Mouse (Mus musculus) limb, embryonic 13.5 days (tissue): ENCODE results near the gene Prss12. TPM values are rescaled to one million over a fixed set of nuclear protein-coding genes. Genes with fewer than 3 reads are reported as not detected.

ENCODE experiments used
- ATAC-seq: fragments of 200-750 bp; cut with Nextera tagmentation; 2 replicates; pipeline ENCODE4 v1.8.0; 2017; ENCODE audit warnings: low read depth, moderate number of reproducible peaks, moderate TSS enrichment; ENCODE audit not compliant: low FRiP score
- H3K27ac ChIP-seq: fragments of 300-500 bp; sonication (generic); 2 replicates; pipeline ENCODE4 v1.5.1; 2015; ENCODE audit warnings: inconsistent platforms, mild to moderate bottlenecking, moderate library complexity
- H3K27me3 ChIP-seq: fragments of 300-500 bp; sonication (generic); 2 replicates; pipeline ENCODE4 v1.6.1; 2015; ENCODE audit warnings: mild to moderate bottlenecking, inconsistent platforms
- H3K36me3 ChIP-seq: fragments of 300-500 bp; sonication (generic); 2 replicates; pipeline ENCODE4 v1.6.1; 2015; ENCODE audit warnings: inconsistent platforms, mild to moderate bottlenecking, moderate library complexity
- H3K4me1 ChIP-seq: fragments of 300-500 bp; sonication (generic); 2 replicates; pipeline ENCODE4 v1.6.1; 2015; ENCODE audit warnings: inconsistent platforms
- H3K4me2 ChIP-seq: fragments of 300-500 bp; sonication (generic); replicated peaks from 2 replicates; pipeline ENCODE4 v1.6.1; 2015; ENCODE audit warnings: inconsistent platforms, mild to moderate bottlenecking, moderate library complexity
- H3K4me3 ChIP-seq: fragments of 300-500 bp; sonication (generic); 2 replicates; pipeline ENCODE4 v1.5.1; 2015; ENCODE audit warnings: moderate library complexity, mild to moderate bottlenecking, inconsistent platforms
- H3K9ac ChIP-seq: fragments of 300-500 bp; sonication (generic); 2 replicates; pipeline ENCODE4 v1.6.1; 2015; ENCODE audit warnings: mild to moderate bottlenecking, inconsistent platforms
- H3K9me3 ChIP-seq: fragments of 300-500 bp; sonication (generic); 2 replicates; pipeline ENCODE4 v1.6.1; 2016; ENCODE audit warnings: inconsistent platforms
- WGBS: fragments of 180-500 bp; shearing (Covaris S2); methylation state at CpG from one replicate; pipeline ENCODE4 v1.1.7; 2015; 5-methylcytosine and 5-hydroxymethylcytosine counted together
- polyA plus RNA-seq: library from polyadenylated mRNA; unstranded; fragments of >200 nt; fragmentation: Nextera tagmentation; extraction: Ambion mirVana; gene quantifications from 2 replicates; pipeline ENCODE4 v1.2.1, GENCODE M21; 2015

The Prss12 gene
- polyA plus RNA-seq, 1 experiment from 2014 or later = 19.1 TPM

GRCm38 (mm10) chr3:123511818-123512217 lies 65.1 kb downstream of the Prss12 start:
- ATAC-seq = no peak
- WGBS = 67% methylated on average over 4 of the region's 4 CpGs
- H3K4me2 ChIP-seq = no peak overlapping the region

GRCm38 (mm10) chr3:123514886-123515285 lies 68.2 kb downstream of the Prss12 start:
- H3K4me1 ChIP-seq = peaks cover under 1% of the 10 kb centered on the region; the same call in 1 of the 2 replicates
- H3K36me3 ChIP-seq = no peaks in the 10 kb centered on the region
- 47% methylated on average over 5 of the region's 5 CpGs for WGBS
- H3K4me3 ChIP-seq = no peak overlapping the region
- H3K27ac ChIP-seq = no peak overlapping the region
- H3K9me3 ChIP-seq = no peaks in the 10 kb centered on the region
- H3K9ac ChIP-seq = no peak overlapping the region
- H3K27me3 ChIP-seq = no peaks in the 10 kb centered on the region
- no peak overlapping the region for H3K4me2 ChIP-seq
- ATAC-seq = no peak

More at GRCm38 (mm10) chr3:123511818-123512217, 65.1 kb downstream of the Prss12 start:
- Histone ChIP-seq H3K4me3 (no peak overlapping the region), H3K27ac (no peak overlapping the region), H3K9me3 (no peaks in the 10 kb centered on the region), H3K4me1 (peaks cover 10% of the 10 kb centered on the region), H3K27me3 (no peaks in the 10 kb centered on the region), H3K36me3 (peaks cover 5% of the 10 kb centered on the region), H3K9ac (no peak overlapping the region)

- no peak overlapping the region for H3K27ac ChIP-seq
- H3K27me3 ChIP-seq = no peaks in the 10 kb centered on the region
- ATAC-seq = no peak; the same call in 1 of the 2 replicates
- no peaks in the 10 kb centered on the region for H3K36me3 ChIP-seq
- H3K9ac ChIP-seq = no peak overlapping the region
- H3K4me3 ChIP-seq = no peak overlapping the region
- H3K4me1 ChIP-seq = no peaks in the 10 kb centered on the region
- 14% methylated on average over 5 of the region's 5 CpGs for WGBS
- H3K9me3 ChIP-seq = no peaks in the 10 kb centered on the region
- no peak overlapping the region for H3K4me2 ChIP-seq
Measured at GRCm38 (mm10) chr3:123515600-123516359, 69.1 kb downstream of the Prss12 start.

GRCm38 (mm10) chr3:123516784-123517183 lies 70.1 kb downstream of the Prss12 start:
- H3K27ac ChIP-seq = no peak overlapping the region
- ATAC-seq = peak; percentile 45; the same call in 1 of the 2 replicates
- WGBS = 42% methylated on average over 4 of the region's 4 CpGs

GRCm38 (mm10) chr3:123526313-123527067 lies 79.8 kb downstream of the Prss12 start:
- H3K36me3 ChIP-seq = no peaks in the 10 kb centered on the region
- no peak for ATAC-seq
- no peaks in the 10 kb centered on the region for H3K4me1 ChIP-seq
- no peaks in the 10 kb centered on the region for H3K9me3 ChIP-seq
- 67% methylated on average over 11 of the region's 11 CpGs for WGBS
- no peak overlapping the region for H3K9ac ChIP-seq
- H3K4me3 ChIP-seq = no peak overlapping the region
- no peak overlapping the region for H3K4me2 ChIP-seq
- no peak overlapping the region for H3K27ac ChIP-seq
- H3K27me3 ChIP-seq = no peaks in the 10 kb centered on the region

More at GRCm38 (mm10) chr3:123516784-123517183, 70.1 kb downstream of the Prss12 start:
- no peaks in the 10 kb centered on the region for H3K9me3 ChIP-seq
- no peak overlapping the region for H3K4me3 ChIP-seq
- H3K27me3 ChIP-seq = no peaks in the 10 kb centered on the region
- H3K4me2 ChIP-seq = no peak overlapping the region
- H3K9ac ChIP-seq = no peak overlapping the region
- H3K36me3 ChIP-seq = no peaks in the 10 kb centered on the region
- H3K4me1 ChIP-seq = no peaks in the 10 kb centered on the region

- Histone ChIP-seq H3K4me1 (no peaks in the 10 kb centered on the region), H3K27ac (no peak overlapping the region), H3K36me3 (no peaks in the 10 kb centered on the region), H3K9me3 (no peaks in the 10 kb centered on the region), H3K27me3 (no peaks in the 10 kb centered on the region), H3K4me2 (no peak overlapping the region), H3K9ac (no peak overlapping the region), H3K4me3 (no peak overlapping the region)
- no peak for ATAC-seq
- 78% methylated on average over 10 of the region's 10 CpGs for WGBS
Measured at GRCm38 (mm10) chr3:123527806-123528507, 81.2 kb downstream of the Prss12 start.

- Histone ChIP-seq H3K4me1 (no peaks in the 10 kb centered on the region), H3K9me3 (no peaks in the 10 kb centered on the region), H3K4me3 (no peak overlapping the region), H3K9ac (no peak overlapping the region), H3K4me2 (no peak overlapping the region), H3K36me3 (no peaks in the 10 kb centered on the region), H3K27me3 (no peaks in the 10 kb centered on the region), H3K27ac (no peak overlapping the region)
- 77% methylated on average over 2 of the region's 2 CpGs for WGBS
- ATAC-seq = no peak
Measured at GRCm38 (mm10) chr3:123531124-123531523, 84.4 kb downstream of the Prss12 start.

- Histone ChIP-seq H3K27me3 (no peaks in the 10 kb centered on the region), H3K9ac (no peak overlapping the region), H3K4me1 (no peaks in the 10 kb centered on the region), H3K27ac (no peak overlapping the region), H3K36me3 (no peaks in the 10 kb centered on the region), H3K9me3 (no peaks in the 10 kb centered on the region), H3K4me2 (no peak overlapping the region), H3K4me3 (no peak overlapping the region)
- ATAC-seq = no peak
- WGBS = 83% methylated on average over 1 of the region's 1 CpGs
Measured at GRCm38 (mm10) chr3:123537279-123537678, 90.6 kb downstream of the Prss12 start.

GRCm38 (mm10) chr3:123543585-123544304 lies 97.0 kb downstream of the Prss12 start:
- no peaks in the 10 kb centered on the region for H3K36me3 ChIP-seq
- H3K4me2 ChIP-seq = no peak overlapping the region
- no peak overlapping the region for H3K27ac ChIP-seq
- H3K4me1 ChIP-seq = no peaks in the 10 kb centered on the region
- H3K4me3 ChIP-seq = no peak overlapping the region
- 86% methylated on average over 6 of the region's 6 CpGs for WGBS
- no peaks in the 10 kb centered on the region for H3K27me3 ChIP-seq
- no peak overlapping the region for H3K9ac ChIP-seq
- H3K9me3 ChIP-seq = peaks cover 3% of the 10 kb centered on the region; the same call in 1 of the 2 replicates
- ATAC-seq = no peak

GRCm38 (mm10) chr3:123550487-123550886 lies 103.8 kb downstream of the Prss12 start:
- Histone ChIP-seq H3K4me2 (no peak overlapping the region), H3K9ac (no peak overlapping the region), H3K36me3 (no peaks in the 10 kb centered on the region), H3K27ac (no peak overlapping the region), H3K9me3 (peaks cover 3% of the 10 kb centered on the region; the same call in 1 of the 2 replicates), H3K27me3 (no peaks in the 10 kb centered on the region), H3K4me3 (no peak overlapping the region), H3K4me1 (no peaks in the 10 kb centered on the region)
- no peak for ATAC-seq
- WGBS = 89% methylated on average over 3 of the region's 3 CpGs

- H3K27ac ChIP-seq = no peak overlapping the region
- no peaks in the 10 kb centered on the region for H3K36me3 ChIP-seq
- no peak overlapping the region for H3K4me3 ChIP-seq
- H3K27me3 ChIP-seq = no peaks in the 10 kb centered on the region
- H3K9me3 ChIP-seq = no peaks in the 10 kb centered on the region
- 83% methylated on average over 6 of the region's 6 CpGs for WGBS
- H3K4me1 ChIP-seq = no peaks in the 10 kb centered on the region
- no peak overlapping the region for H3K4me2 ChIP-seq
- no peak for ATAC-seq
- H3K9ac ChIP-seq = no peak overlapping the region
Measured at GRCm38 (mm10) chr3:123553872-123554271, 107.2 kb downstream of the Prss12 start.
